ENCODE assay signal across 8 mouse cellular contexts in genomic region chr11:50174730-50175187, GRCm38 (mm10). TPM values are rescaled to one million over a fixed set of nuclear protein-coding genes. Genes with fewer than 3 reads are reported as not detected.
DNase-seq lines count a peak whose midpoint lies in the region; ATAC-seq and TF ChIP-seq lines count a peak whose summit lies in the region.

No protein-coding gene starts in this region.

- peak; percentile 98 for DNase-seq in 416B (ENCODE audit: low read depth)
- peak; percentile 99 to 100 for DNase-seq in adrenal gland, postnatal 36 days
- peak; percentile 98 to 99 for DNase-seq in heart, adult 2 months
- DNase-seq in liver, adult 2 months (ENCODE audit: extremely low read depth, low read depth, low spot score): peak; percentile 93
- peak; percentile 99 for DNase-seq in splenic B cell, adult 2 months (ENCODE audit: low read depth, low spot score)

- H3K27me3 ChIP-seq in embryonic facial prominence, embryonic 13.5 days: no peaks in the 10 kb centered on the region
- no peaks in the 10 kb centered on the region for H3K27me3 ChIP-seq in heart, adult 2 months (ENCODE audit: control insufficient read depth, insufficient read depth, low read length)
- no peaks in the 10 kb centered on the region for H3K27me3 ChIP-seq in kidney, embryonic 15.5 days
- H3K27me3 ChIP-seq in liver, adult 2 months (ENCODE audit: control insufficient read depth, insufficient read depth, low read length): no peaks in the 10 kb centered on the region
- H3K27me3 ChIP-seq in myocyte (ENCODE audit: control insufficient read depth, insufficient read depth, insufficient read length): no peaks in the 10 kb centered on the region
- H3K27me3 ChIP-seq in splenic B cell, adult 2 months (ENCODE audit: control insufficient read depth, insufficient read depth, low read length, poor library complexity, severe bottlenecking): no peaks in the 10 kb centered on the region

- H3K36me3 ChIP-seq in embryonic facial prominence, embryonic 13.5 days: peaks cover 43% of the 10 kb centered on the region
- H3K36me3 ChIP-seq in heart, adult 2 months (ENCODE audit: control insufficient read depth, insufficient read depth, low read length): no peaks in the 10 kb centered on the region
- H3K36me3 ChIP-seq in kidney, embryonic 15.5 days: peaks cover 46% of the 10 kb centered on the region
- peaks cover 3% of the 10 kb centered on the region; the same call in 1 of the 2 replicates for H3K36me3 ChIP-seq in liver, adult 2 months (ENCODE audit: control insufficient read depth, insufficient read depth, low read length)
- H3K36me3 ChIP-seq in myocyte (ENCODE audit: control insufficient read depth, insufficient read depth): peaks cover 4% of the 10 kb centered on the region
- peaks cover 5% of the 10 kb centered on the region for H3K36me3 ChIP-seq in splenic B cell, adult 2 months (ENCODE audit: control insufficient read depth, insufficient read depth, low read length, poor library complexity, severe bottlenecking)

- peak; percentile 98 for ATAC-seq in embryonic facial prominence, embryonic 13.5 days (ENCODE audit: insufficient number of reproducible peaks, insufficient read depth, low FRiP score, low TSS enrichment, low read depth)
- peak; percentile 100 for ATAC-seq in kidney, embryonic 15.5 days (replicated peaks; ENCODE audit: low FRiP score)

- under 1% methylated on average over 27 of the region's 27 CpGs for WGBS in embryonic facial prominence, embryonic 13.5 days
- under 1% methylated on average over 27 of the region's 27 CpGs for WGBS in heart, adult 2 months
- under 1% methylated on average over 27 of the region's 27 CpGs for WGBS in kidney, embryonic 15.5 days
- under 1% methylated on average over 27 of the region's 27 CpGs for WGBS in liver, adult 2 months

- intact Hi-C loops in heart, adult 2 months (cut with DNase I): loop anchor here (2.0 kb wide), 1 partner anchor 52 kb away; no protein-coding TSS in a partner anchor

- TF ChIP-seq POLR2A in heart, adult 2 months (IDR thresholded peaks at IDR 0.05; ENCODE audit: insufficient read depth, low read depth, low read length): peak; percentile 75
- peak; percentile 73 for TF ChIP-seq POLR2A in liver, adult 2 months (IDR thresholded peaks at IDR 0.05; ENCODE audit: extremely low read depth, insufficient read depth, low read length)
- peak; percentile 95 for TF ChIP-seq POLR2A in myocyte (IDR thresholded peaks at IDR 0.05; ENCODE audit: insufficient read length, low read depth)

- H3K9ac ChIP-seq in embryonic facial prominence, embryonic 13.5 days: peak overlapping the region; percentile 84
- peak overlapping the region; percentile 91 for H3K9ac ChIP-seq in heart, adult 2 months (ENCODE audit: low read depth, low read length)
- H3K9ac ChIP-seq in kidney, embryonic 15.5 days: peak overlapping the region; percentile 68
- H3K9ac ChIP-seq in liver, adult 2 months (ENCODE audit: low read depth, low read length): peak overlapping the region; percentile 80

- H3K4me2 ChIP-seq in embryonic facial prominence, embryonic 13.5 days: peak overlapping the region; percentile 83
- peak overlapping the region; percentile 80 for H3K4me2 ChIP-seq in kidney, embryonic 15.5 days
- H3K4me2 ChIP-seq in myocyte (ENCODE audit: low read depth): peak overlapping the region; percentile 92

- H3K27ac ChIP-seq in embryonic facial prominence, embryonic 13.5 days: peak overlapping the region; percentile 64; the same call in 1 of the 2 replicates
- peak overlapping the region; percentile 59 for H3K27ac ChIP-seq in heart, adult 2 months
- H3K27ac ChIP-seq in kidney, embryonic 15.5 days: peak overlapping the region; percentile 64
- peak overlapping the region; percentile 49 for H3K27ac ChIP-seq in liver, adult 2 months (replicated peaks; ENCODE audit: insufficient read depth, low read depth, low read length)

- no peak for TF ChIP-seq CTCF in heart, adult 2 months (IDR thresholded peaks at IDR 0.05)
- no peak for TF ChIP-seq CTCF in liver, adult 2 months (IDR thresholded peaks at IDR 0.05; ENCODE audit: low read depth, low read length)

- TF ChIP-seq EP300 in heart, adult 2 months (IDR thresholded peaks at IDR 0.05; ENCODE audit: insufficient read depth, low read depth, low read length): no peak; the same call in 1 of the 2 replicates

- H3K4me3 ChIP-seq in embryonic facial prominence, embryonic 13.5 days: peak overlapping the region; percentile 71
- H3K4me3 ChIP-seq in heart, adult 2 months: peak overlapping the region; percentile 76
- H3K4me3 ChIP-seq in kidney, embryonic 15.5 days (replicated peaks): peak overlapping the region; percentile 68
- H3K4me3 ChIP-seq in liver, adult 2 months (ENCODE audit: insufficient read depth, low read depth, low read length): peak overlapping the region; percentile 75
- peak overlapping the region; percentile 62 for H3K4me3 ChIP-seq in myocyte

- peak overlapping the region; percentile 21 for H3ac ChIP-seq in myocyte (ENCODE audit: control insufficient read depth, insufficient read length)

- no peaks in the 10 kb centered on the region for H3K9me3 ChIP-seq in embryonic facial prominence, embryonic 13.5 days
- H3K9me3 ChIP-seq in kidney, embryonic 15.5 days (replicated peaks): no peaks in the 10 kb centered on the region

- H3K4me1 ChIP-seq in embryonic facial prominence, embryonic 13.5 days: peaks cover 6% of the 10 kb centered on the region; the same call in 1 of the 2 replicates
- H3K4me1 ChIP-seq in heart, adult 2 months (ENCODE audit: control insufficient read depth, insufficient read depth, low read length): no peaks in the 10 kb centered on the region; the same call in 1 of the 2 replicates
- peaks cover 14% of the 10 kb centered on the region for H3K4me1 ChIP-seq in kidney, embryonic 15.5 days
- H3K4me1 ChIP-seq in liver, adult 2 months (ENCODE audit: control insufficient read depth, insufficient read depth, low read length): peaks cover 35% of the 10 kb centered on the region

- H3K79me2 ChIP-seq in heart, adult 2 months (replicated peaks; ENCODE audit: control insufficient read depth, insufficient read depth, low read length): no peaks in the 10 kb centered on the region
- no peaks in the 10 kb centered on the region for H3K79me2 ChIP-seq in liver, adult 2 months (ENCODE audit: control insufficient read depth, insufficient read depth, low read length)
- H3K79me2 ChIP-seq in myocyte (ENCODE audit: control insufficient read depth, insufficient read depth): no peaks in the 10 kb centered on the region

TF ChIP-seq in myocyte, 11 proteins besides CTCF, POLR2A, EP300 and RAD21:
- TF ChIP-seq POLR2AphosphoS2 (IDR thresholded peaks at IDR 0.05; ENCODE audit: insufficient read length, low read depth): peak; percentile 91
- no peak for TF ChIP-seq USF1 (IDR thresholded peaks at IDR 0.05; ENCODE audit: low read depth)
- TF ChIP-seq MYOG (IDR thresholded peaks at IDR 0.05; ENCODE audit: control insufficient read depth in 1 of 3, insufficient read depth in 1 of 3, insufficient read length in 2 of 3, low read depth in 2 of 3): peak in 1 of 3 experiments; percentile 43
- TF ChIP-seq TCF12 (IDR thresholded peaks at IDR 0.05; ENCODE audit: insufficient read depth, poor library complexity, severe bottlenecking): no peak
- peak in 1 of 3 experiments; percentile 21 for TF ChIP-seq MYOD1 (IDR thresholded peaks at IDR 0.05; ENCODE audit: control insufficient read depth in 1 of 3, insufficient read length in 2 of 3, low read depth in 2 of 3)
- TF ChIP-seq E2F4 (IDR thresholded peaks at IDR 0.05; ENCODE audit: insufficient read depth): peak; percentile 87
- peak; percentile 70 for TF ChIP-seq SRF (IDR thresholded peaks at IDR 0.05; ENCODE audit: control insufficient read depth, insufficient read length, low read depth)
- no peak for TF ChIP-seq CEBPB (IDR thresholded peaks at IDR 0.05; ENCODE audit: insufficient read depth, poor library complexity, severe bottlenecking)
- no peak for TF ChIP-seq TCF3 (IDR thresholded peaks at IDR 0.05; ENCODE audit: insufficient read length, low read depth)

RNA-seq across cellular contexts. Expression of gene Mrnip, which starts 0.5 kb away (rescaled TPM):
- 10 to 100 TPM in 1 of 2 experiments, 1 to 10 TPM in 1; 7.4 to 10.9 TPM for total RNA-seq in adrenal gland, postnatal 36 days (2021)
- polyA plus RNA-seq in embryonic facial prominence, embryonic 13.5 days (2015; fragmentation: Nextera tagmentation; extraction: Ambion mirVana): 18.0 and 22.9 TPM in 2 replicates
- 1 to 10 TPM; 1.6 to 1.8 TPM for total RNA-seq in heart, adult 2 months (2021)
- 3.0 and 3.5 TPM in 2 replicates for polyA plus RNA-seq in heart, adult 2 months (2012; rRNA removed)
- polyA plus RNA-seq in kidney, embryonic 15.5 days (2015; fragmentation: Nextera tagmentation; extraction: Ambion mirVana): 19.3 and 20.0 TPM in 2 replicates
- total RNA-seq in liver, adult 2 months (2014; rRNA removed): 8.5 and 9.3 TPM in 2 replicates
- polyA plus RNA-seq in liver, adult 2 months (2012; rRNA removed): 9.3 and 9.9 TPM in 2 replicates
- 7.8 TPM for polyA plus RNA-seq in myocyte (2012; fragmentation: generic; extraction: Trizol)

RNA-seq across cellular contexts. Expression of gene Sqstm1, which starts 35.9 kb away (rescaled TPM):
- 100 to 1,000 TPM; 862 to 881 TPM for total RNA-seq in adrenal gland, postnatal 36 days (2021)
- polyA plus RNA-seq in embryonic facial prominence, embryonic 13.5 days (2015; fragmentation: Nextera tagmentation; extraction: Ambion mirVana): 193 and 206 TPM in 2 replicates
- total RNA-seq in heart, adult 2 months (2021): 100 to 1,000 TPM; 298 to 421 TPM
- 200 and 225 TPM in 2 replicates for polyA plus RNA-seq in heart, adult 2 months (2012; rRNA removed)
- polyA plus RNA-seq in kidney, embryonic 15.5 days (2015; fragmentation: Nextera tagmentation; extraction: Ambion mirVana): 233 and 259 TPM in 2 replicates
- 252 and 333 TPM in 2 replicates for total RNA-seq in liver, adult 2 months (2014; rRNA removed)
- 254 and 299 TPM in 2 replicates for polyA plus RNA-seq in liver, adult 2 months (2012; rRNA removed)
- 873 TPM for polyA plus RNA-seq in myocyte (2012; fragmentation: generic; extraction: Trizol)

RNA-seq across cellular contexts. Expression of gene Mgat4b, which starts 35.9 kb away (rescaled TPM):
- 100 to 1,000 TPM; 116 to 149 TPM for total RNA-seq in adrenal gland, postnatal 36 days (2021)
- polyA plus RNA-seq in embryonic facial prominence, embryonic 13.5 days (2015; fragmentation: Nextera tagmentation; extraction: Ambion mirVana): 15.8 and 21.5 TPM in 2 replicates
- 10 to 100 TPM; 78.6 to 82.0 TPM for total RNA-seq in heart, adult 2 months (2021)
- 53.8 and 56.7 TPM in 2 replicates for polyA plus RNA-seq in heart, adult 2 months (2012; rRNA removed)
- 37.3 and 37.5 TPM in 2 replicates for polyA plus RNA-seq in kidney, embryonic 15.5 days (2015; fragmentation: Nextera tagmentation; extraction: Ambion mirVana)
- 9.8 and 16.5 TPM in 2 replicates for total RNA-seq in liver, adult 2 months (2014; rRNA removed)
- polyA plus RNA-seq in liver, adult 2 months (2012; rRNA removed): 26.3 and 28.8 TPM in 2 replicates
- 89.2 TPM for polyA plus RNA-seq in myocyte (2012; fragmentation: generic; extraction: Trizol)

RNA-seq across cellular contexts. Expression of gene Tbc1d9b, which starts 43.6 kb away (rescaled TPM):
- total RNA-seq in adrenal gland, postnatal 36 days (2021): 100 to 1,000 TPM; 121 to 155 TPM
- polyA plus RNA-seq in embryonic facial prominence, embryonic 13.5 days (2015; fragmentation: Nextera tagmentation; extraction: Ambion mirVana): 44.9 and 47.8 TPM in 2 replicates
- 10 to 100 TPM; 41.4 to 44.0 TPM for total RNA-seq in heart, adult 2 months (2021)
- polyA plus RNA-seq in heart, adult 2 months (2012; rRNA removed): 30.9 and 39.6 TPM in 2 replicates
- 40.0 and 42.9 TPM in 2 replicates for polyA plus RNA-seq in kidney, embryonic 15.5 days (2015; fragmentation: Nextera tagmentation; extraction: Ambion mirVana)
- 19.5 and 26.2 TPM in 2 replicates for total RNA-seq in liver, adult 2 months (2014; rRNA removed)
- 29.8 and 30.5 TPM in 2 replicates for polyA plus RNA-seq in liver, adult 2 months (2012; rRNA removed)
- 36.6 TPM for polyA plus RNA-seq in myocyte (2012; fragmentation: generic; extraction: Trizol)

Comparison
In these comparisons a context has a peak if more than half of its experiments do, and no peak if none do; other contexts are left out.
1. Peak in every context shown above with its lines: DNase-seq, ATAC-seq, H3K4me3 ChIP-seq and H3K27ac ChIP-seq.